In the genomic region with DNA sequence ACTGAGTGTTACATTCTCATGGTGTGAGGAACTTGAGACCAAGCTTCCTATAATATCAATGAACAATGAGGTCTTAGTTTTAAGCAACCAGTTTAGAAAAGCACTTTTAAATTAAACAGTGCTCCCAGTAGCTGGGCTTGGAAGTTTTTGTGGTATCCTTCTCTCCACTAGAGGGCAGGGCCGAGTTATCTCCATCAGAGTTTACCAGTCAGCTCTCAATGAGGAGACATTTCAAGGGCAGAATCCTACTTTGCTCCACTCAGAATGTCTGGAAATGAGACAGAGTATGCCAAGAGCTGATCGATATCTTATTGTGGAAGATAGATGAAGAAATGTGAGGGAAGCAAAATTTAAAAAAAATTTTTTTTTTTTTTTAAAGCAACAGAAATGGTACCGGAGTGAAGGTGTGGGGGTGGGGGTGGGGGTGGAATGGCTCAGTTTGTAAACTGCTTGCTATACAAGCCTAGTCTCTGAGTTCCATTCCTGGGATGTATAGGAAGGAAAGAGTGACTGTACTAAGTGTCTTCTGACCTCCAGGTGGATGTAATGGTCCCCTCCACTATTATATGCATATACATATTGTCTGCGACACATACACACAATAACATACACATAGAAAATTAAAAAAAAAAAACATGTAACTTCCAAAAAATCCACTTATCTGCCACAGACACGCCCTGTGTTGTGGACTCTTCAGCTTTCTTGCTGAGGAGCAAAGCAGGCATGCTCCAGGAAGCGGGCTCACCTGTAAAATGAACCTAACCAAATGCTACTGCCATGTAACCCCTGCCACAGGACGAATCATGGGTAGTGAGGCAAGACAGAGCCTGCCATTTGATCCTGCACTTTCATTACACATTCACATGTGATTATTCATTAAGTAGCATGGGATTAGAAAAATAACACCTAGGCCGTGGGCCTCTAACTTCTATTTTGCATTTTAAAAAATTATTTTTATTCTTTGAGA, we compare ENCODE assay signal across 8 mouse cellular contexts.
DNase-seq lines count a peak whose midpoint lies in the region; ATAC-seq and TF ChIP-seq lines count a peak whose summit lies in the region.

No protein-coding gene starts in this region.

- no peak overlapping the region for H3K4me3 ChIP-seq in heart, postnatal 0 days (ENCODE audit: low read depth, low read length)
- H3K4me3 ChIP-seq in limb, embryonic 13.5 days, result no peak overlapping the region

- DNase-seq in A20 (ENCODE audit: low read depth, low spot score), result peak; percentile 51
- DNase-seq in adrenal gland, adult 8-10 months, result peak; percentile 15
- DNase-seq in embryo, embryonic 11.5 days (ENCODE audit: low read depth, low spot score), result peak; percentile 41
- peak; percentile 41 for DNase-seq in heart, postnatal 0 days (ENCODE audit: low spot score)
- DNase-seq in kidney, postnatal 10 days, result peak; percentile 77
- DNase-seq in naive thymus-derived CD4-positive, alpha-beta T cell, adult 2 months (ENCODE audit: low read depth), result peak; percentile 2
- DNase-seq in yolk sac, embryonic 10.5 days (ENCODE audit: low spot score), result peak; percentile 16

- H3K9ac ChIP-seq in heart, postnatal 0 days (replicated peaks; ENCODE audit: low read depth, low read length), result no peak overlapping the region
- no peak overlapping the region for H3K9ac ChIP-seq in limb, embryonic 13.5 days

- no peaks in the 10 kb centered on the region for H3K36me3 ChIP-seq in heart, postnatal 0 days (replicated peaks; ENCODE audit: control insufficient read depth, insufficient read depth, low read length)
- no peaks in the 10 kb centered on the region for H3K36me3 ChIP-seq in limb, embryonic 13.5 days

- peak; percentile 73 for TF ChIP-seq CTCF in heart, postnatal 0 days (IDR thresholded peaks at IDR 0.05; ENCODE audit: low read depth)

- H3K27me3 ChIP-seq in heart, postnatal 0 days (ENCODE audit: control insufficient read depth, insufficient read depth, low read length), result no peaks in the 10 kb centered on the region
- H3K27me3 ChIP-seq in limb, embryonic 13.5 days, result no peaks in the 10 kb centered on the region

- H3K9me3 ChIP-seq in heart, postnatal 0 days (replicated peaks; ENCODE audit: control insufficient read depth, low read length), result no peaks in the 10 kb centered on the region
- H3K9me3 ChIP-seq in limb, embryonic 13.5 days, result no peaks in the 10 kb centered on the region

- no peak overlapping the region for H3K4me2 ChIP-seq in heart, postnatal 0 days (ENCODE audit: low read depth, low read length)
- no peak overlapping the region for H3K4me2 ChIP-seq in limb, embryonic 13.5 days (replicated peaks)

- no peak for TF ChIP-seq EP300 in heart, postnatal 0 days (IDR thresholded peaks at IDR 0.05; ENCODE audit: low read depth)

- H3K4me1 ChIP-seq in heart, postnatal 0 days (ENCODE audit: control insufficient read depth, insufficient read depth), result no peaks in the 10 kb centered on the region
- H3K4me1 ChIP-seq in limb, embryonic 13.5 days, result 0 out of 2 replicates have a peak, but pooled peaks cover 4% of the 10 kb centered on the region

- ATAC-seq in heart, postnatal 0 days (ENCODE audit: insufficient read depth, low read depth), result no peak
- ATAC-seq in limb, embryonic 13.5 days (ENCODE audit: low FRiP score, low read depth), result peak; percentile 84; the same call in 1 of the 2 replicates

- no peak overlapping the region for H3K27ac ChIP-seq in heart, postnatal 0 days (ENCODE audit: low read depth)
- no peak overlapping the region for H3K27ac ChIP-seq in limb, embryonic 13.5 days

- 63% methylated on average over 8 of the region's 8 CpGs for WGBS in heart, postnatal 0 days
- 71% methylated on average over 8 of the region's 8 CpGs for whole genome bisulfite sequencing in limb, embryonic 13.5 days

Comparison
In these comparisons a context has a peak if more than half of its experiments do, and no peak if none do; other contexts are left out.
1. DNase-seq: peak in every context shown above with its lines; median percentile 77 in kidney, postnatal 10 days; 51 in A20; 41 in embryo, embryonic 11.5 days; 41 in heart, postnatal 0 days; 16 in yolk sac, embryonic 10.5 days; 15 in adrenal gland, adult 8-10 months; 2 in naive thymus-derived CD4-positive, alpha-beta T cell, adult 2 months.